Mouse (Mus musculus): ENCODE results near the gene Olfml1. TPM values are rescaled to one million over a fixed set of nuclear protein-coding genes. Genes with fewer than 3 reads are reported as not detected.

Gene Olfml1
- total and polyA plus RNA-seq, 3 experiments: not detected

- no peaks in the 10 kb centered on the region for H3K27me3 ChIP-seq (ENCODE audit: control insufficient read depth in 1 of 2, insufficient read depth in 2 of 2, low read length in 2 of 2)
- DNase-seq (ENCODE audit: low read depth, low spot score): no peak
- TF ChIP-seq MYC (IDR thresholded peaks at IDR 0.05; ENCODE audit: low read depth, low read length) (no peak), MAX (IDR thresholded peaks at IDR 0.05; ENCODE audit: low read length) (no peak), NRF1 (IDR thresholded peaks at IDR 0.05; ENCODE audit: insufficient read depth, low read depth, low read length, poor library complexity, severe bottlenecking) (no peak), MYB (IDR thresholded peaks at IDR 0.05; ENCODE audit: low read depth, low read length) (no peak), POLR2AphosphoS5 (IDR thresholded peaks at IDR 0.05; ENCODE audit: borderline replicate concordance, low read depth, low read length) (no peak), EP300 (IDR thresholded peaks at IDR 0.05; ENCODE audit: low read depth in 1 of 2, low read length in 2 of 2) (no peak), ZC3H11A (IDR thresholded peaks at IDR 0.05; ENCODE audit: low read depth, low read length) (no peak), TAL1 (IDR thresholded peaks at IDR 0.05; ENCODE audit: low read length) (no peak), POLR2A (IDR thresholded peaks at IDR 0.05; ENCODE audit: control insufficient read depth in 1 of 2, insufficient read depth in 1 of 2, low read depth in 1 of 2, low read length in 2 of 2, poor library complexity in 1 of 2) (no peak), TBP (IDR thresholded peaks at IDR 0.05; ENCODE audit: low read depth, low read length) (no peak), POLR2AphosphoS2 (IDR thresholded peaks at IDR 0.05; ENCODE audit: low read length) (no peak)
These were observed 5.7 kb upstream of the Olfml1 start for GRCm38 (mm10) chr7:107561584-107561983.

GRCm38 (mm10) chr7:107563727-107564126, 3.5 kb upstream of the Olfml1 start:
- Histone ChIP-seq H3K36me3 (ENCODE audit: control insufficient read depth in 1 of 2, insufficient read depth in 2 of 2, low read length in 2 of 2) (no peaks in the 10 kb centered on the region), H3K27ac (ENCODE audit: control insufficient read depth, low read depth, low read length) (no peak overlapping the region), H3K9ac (ENCODE audit: control insufficient read depth, low read depth, low read length, poor library complexity, severe bottlenecking) (no peak overlapping the region), H3K79me2 (ENCODE audit: control insufficient read depth, insufficient read depth, low read length, poor library complexity) (no peaks in the 10 kb centered on the region), H3K9me3 (replicated peaks; ENCODE audit: insufficient read depth, low read length) (no peaks in the 10 kb centered on the region), H3K4me1 (ENCODE audit: control insufficient read depth in 1 of 2, insufficient read depth in 2 of 2, low read length in 2 of 2) (no peaks in the 10 kb centered on the region), H3K27me3 (ENCODE audit: control insufficient read depth in 1 of 2, insufficient read depth in 2 of 2, low read length in 2 of 2) (no peaks in the 10 kb centered on the region), H3K4me3 (ENCODE audit: control insufficient read depth in 1 of 2, insufficient read depth in 1 of 2, low read depth in 2 of 2, low read length in 2 of 2) (no peak overlapping the region)
- TF ChIP-seq E2F4 (IDR thresholded peaks at IDR 0.05; ENCODE audit: borderline replicate concordance, low read depth, low read length) (no peak), USF1 (IDR thresholded peaks at IDR 0.05; ENCODE audit: low read depth, low read length) (no peak), ZC3H11A (IDR thresholded peaks at IDR 0.05; ENCODE audit: low read depth, low read length) (no peak), GABPA (IDR thresholded peaks at IDR 0.05; ENCODE audit: low read depth, low read length) (no peak)
- no peak for DNase-seq (ENCODE audit: low read depth, low spot score)

More at GRCm38 (mm10) chr7:107561584-107561983, 5.7 kb upstream of the Olfml1 start:
- Histone ChIP-seq H3K36me3 (ENCODE audit: control insufficient read depth in 1 of 2, insufficient read depth in 2 of 2, low read length in 2 of 2) (no peaks in the 10 kb centered on the region), H3K4me1 (ENCODE audit: control insufficient read depth in 1 of 2, insufficient read depth in 2 of 2, low read length in 2 of 2) (no peaks in the 10 kb centered on the region), H3K9ac (ENCODE audit: control insufficient read depth, low read depth, low read length, poor library complexity, severe bottlenecking) (no peak overlapping the region), H3K9me3 (replicated peaks; ENCODE audit: insufficient read depth, low read length) (no peaks in the 10 kb centered on the region), H3K4me3 (ENCODE audit: control insufficient read depth in 1 of 2, insufficient read depth in 1 of 2, low read depth in 2 of 2, low read length in 2 of 2) (no peak overlapping the region), H3K79me2 (ENCODE audit: control insufficient read depth, insufficient read depth, low read length, poor library complexity) (no peaks in the 10 kb centered on the region), H3K27ac (ENCODE audit: control insufficient read depth, low read depth, low read length) (no peak overlapping the region)

- TF ChIP-seq CHD1 (IDR thresholded peaks at IDR 0.05; ENCODE audit: low read depth, low read length) (no peak), E2F4 (IDR thresholded peaks at IDR 0.05; ENCODE audit: borderline replicate concordance, low read depth, low read length) (no peak), TAL1 (IDR thresholded peaks at IDR 0.05; ENCODE audit: low read length) (no peak), EP300 (IDR thresholded peaks at IDR 0.05; ENCODE audit: low read depth in 1 of 2, low read length in 2 of 2) (no peak), NELFE (IDR thresholded peaks at IDR 0.05; ENCODE audit: low read depth, low read length) (no peak), MAX (IDR thresholded peaks at IDR 0.05; ENCODE audit: low read length) (no peak), NRF1 (IDR thresholded peaks at IDR 0.05; ENCODE audit: insufficient read depth, low read depth, low read length, poor library complexity, severe bottlenecking) (no peak)
- no peaks in the 10 kb centered on the region for H3K79me2 ChIP-seq (ENCODE audit: control insufficient read depth, insufficient read depth, low read length, poor library complexity)
- H3K9ac ChIP-seq (ENCODE audit: control insufficient read depth, low read depth, low read length, poor library complexity, severe bottlenecking): no peak overlapping the region
- H3K4me3 ChIP-seq (ENCODE audit: control insufficient read depth in 1 of 2, insufficient read depth in 1 of 2, low read depth in 2 of 2, low read length in 2 of 2): no peak overlapping the region
- no peaks in the 10 kb centered on the region for H3K36me3 ChIP-seq (ENCODE audit: control insufficient read depth in 1 of 2, insufficient read depth in 2 of 2, low read length in 2 of 2)
- H3K4me1 ChIP-seq (ENCODE audit: control insufficient read depth in 1 of 2, insufficient read depth in 2 of 2, low read length in 2 of 2): no peaks in the 10 kb centered on the region
- DNase-seq (ENCODE audit: low read depth, low spot score): no peak
- H3K9me3 ChIP-seq (replicated peaks; ENCODE audit: insufficient read depth, low read length): no peaks in the 10 kb centered on the region
- H3K27ac ChIP-seq (ENCODE audit: control insufficient read depth, low read depth, low read length): no peak overlapping the region
- no peaks in the 10 kb centered on the region for H3K27me3 ChIP-seq (ENCODE audit: control insufficient read depth in 1 of 2, insufficient read depth in 2 of 2, low read length in 2 of 2)
These were observed 428 bp downstream of the Olfml1 start for GRCm38 (mm10) chr7:107567674-107568073.
